ENCODE assay signal across 22 mouse cellular contexts in genomic region chr14:45077216-45077615, GRCm38 (mm10).
"Had no signal": no experiment of that assay in that cellular context is flagged by ENCODE, and none has a peak within 500 bp of the region (broad histone marks: within the 10 kb centered on the region; RNA-seq: fewer than 3 reads in every experiment).

No protein-coding gene starts in this region.

- ATAC-seq: hindbrain, postnatal 0 days; intestine, embryonic 16.5 days; liver, embryonic 12.5 days had no signal

- H3K9me3 ChIP-seq: heart, embryonic 15.5 days; hindbrain, embryonic 13.5 days; hindbrain, embryonic 15.5 days; limb, embryonic 13.5 days; limb, embryonic 15.5 days; liver, embryonic 12.5 days had no signal

- H3K4me3 ChIP-seq: heart, adult 2 months; heart, embryonic 13.5 days; heart, embryonic 15.5 days; hindbrain, embryonic 13.5 days; hindbrain, embryonic 15.5 days; limb, embryonic 13.5 days; limb, embryonic 15.5 days; liver, embryonic 12.5 days had no signal

- H3K4me1 ChIP-seq: heart, embryonic 13.5 days; hindbrain, embryonic 13.5 days; hindbrain, embryonic 15.5 days; limb, embryonic 13.5 days; limb, embryonic 15.5 days; liver, embryonic 12.5 days had no signal

- H3K4me2 ChIP-seq: heart, embryonic 11.5 days; heart, embryonic 13.5 days; heart, embryonic 15.5 days; hindbrain, embryonic 13.5 days; hindbrain, embryonic 15.5 days; limb, embryonic 13.5 days; limb, embryonic 15.5 days; liver, embryonic 12.5 days had no signal

- DNase-seq: gastrocnemius, postnatal 14 days; gastrocnemius, postnatal 36 days; heart, adult 2 months; heart, postnatal 14 days; heart, postnatal 36 days; kidney, adult 18-20 months; kidney, adult 8-10 months; kidney, postnatal 25 days; layer of hippocampus, adult 9-11 months; layer of hippocampus, postnatal 36 days; left cerebral cortex, postnatal 4 days had no signal

- H3K9ac ChIP-seq: heart, embryonic 13.5 days; heart, embryonic 15.5 days; hindbrain, embryonic 13.5 days; hindbrain, embryonic 15.5 days; limb, embryonic 13.5 days; limb, embryonic 15.5 days; liver, embryonic 12.5 days; liver, embryonic 14.5 days had no signal

- H3K27me3 ChIP-seq: heart, embryonic 15.5 days; hindbrain, embryonic 13.5 days; hindbrain, embryonic 15.5 days; limb, embryonic 13.5 days; limb, embryonic 15.5 days; liver, embryonic 12.5 days had no signal

- H3K36me3 ChIP-seq: heart, embryonic 13.5 days; heart, embryonic 15.5 days; hindbrain, embryonic 13.5 days; hindbrain, embryonic 15.5 days; limb, embryonic 13.5 days; limb, embryonic 15.5 days; liver, embryonic 12.5 days had no signal

- H3K27ac ChIP-seq: heart, adult 2 months; heart, embryonic 13.5 days; heart, embryonic 15.5 days; hindbrain, embryonic 13.5 days; hindbrain, embryonic 15.5 days; hindbrain, postnatal 0 days; limb, embryonic 13.5 days; limb, embryonic 15.5 days; liver, embryonic 12.5 days; liver, embryonic 14.5 days had no signal
